Mouse (Mus musculus) left cerebral cortex, adult 18-20 months (tissue): ENCODE measurements at regions not wholly inside any gene's neighbourhood (a gene's known extent, or its start where the extent isn't known, plus 50 kb on each side); places are given as distances from the start of the nearest gene placed in this dataset.

ENCODE experiments used
- DNase-seq, 2 experiments: peaks; one replicate each; pipeline ENCODE4 v3.0.0; 2021 to 2022; ENCODE audit warnings: low spot score in 2 of 2, mixed read lengths in 1 of 2

- no peak for DNase-seq
Measured at GRCm38 (mm10) chr11:20882756-20883155, 51.9 kb upstream of the Lgalsl start.

- DNase-seq: no peak
Measured at GRCm38 (mm10) chr11:20883907-20884306, 53.1 kb upstream of the Lgalsl start.

- no peak for DNase-seq
Measured at GRCm38 (mm10) chr11:20887044-20887443, 56.2 kb upstream of the Lgalsl start.

GRCm38 (mm10) chr11:20890479-20890878 is 59.6 kb upstream of the Lgalsl start:
- DNase-seq: no peak

GRCm38 (mm10) chr11:20891711-20892110 is 60.9 kb upstream of the Lgalsl start:
- DNase-seq: no peak

- no peak for DNase-seq
Measured at GRCm38 (mm10) chr11:20896277-20897123, 65.6 kb upstream of the Lgalsl start.

GRCm38 (mm10) chr11:20897468-20897867 is 66.6 kb upstream of the Lgalsl start:
- DNase-seq: no peak

GRCm38 (mm10) chr11:20898558-20898957 is 67.7 kb upstream of the Lgalsl start:
- DNase-seq: no peak

GRCm38 (mm10) chr11:20899766-20900165 is 68.9 kb upstream of the Lgalsl start:
- no peak for DNase-seq

GRCm38 (mm10) chr11:20902001-20902400 is 71.1 kb upstream of the Lgalsl start:
- no peak for DNase-seq

GRCm38 (mm10) chr11:20902910-20903309 is 72.1 kb upstream of the Lgalsl start:
- DNase-seq: no peak

- no peak for DNase-seq
Measured at GRCm38 (mm10) chr11:20907996-20908395, 77.1 kb upstream of the Lgalsl start.

- DNase-seq: no peak
Measured at GRCm38 (mm10) chr11:20908471-20908870, 77.6 kb upstream of the Lgalsl start.

GRCm38 (mm10) chr11:20913042-20913441 is 82.2 kb upstream of the Lgalsl start:
- DNase-seq: no peak

- peak; percentile 86 to 90 for DNase-seq
Measured at GRCm38 (mm10) chr11:20913598-20914296, 82.9 kb upstream of the Lgalsl start.

- no peak for DNase-seq
Measured at GRCm38 (mm10) chr11:20914297-20914997, 83.6 kb upstream of the Lgalsl start.

- DNase-seq: peak; percentile 21 to 55
Measured at GRCm38 (mm10) chr11:20915182-20915602, 84.3 kb upstream of the Lgalsl start.

GRCm38 (mm10) chr11:20915687-20916432 is 85.0 kb upstream of the Lgalsl start:
- DNase-seq: no peak

- no peak for DNase-seq
Measured at GRCm38 (mm10) chr11:20916473-20916911, 85.6 kb upstream of the Lgalsl start.

- no peak for DNase-seq
Measured at GRCm38 (mm10) chr11:20916961-20917360, 86.1 kb upstream of the Lgalsl start.

GRCm38 (mm10) chr11:20917483-20917882 is 86.6 kb upstream of the Lgalsl start:
- no peak for DNase-seq
